Mouse (Mus musculus) CD8-positive naive resting alpha-beta T cell, adult 2 months (primary cell): ENCODE data around the gene Syngap1.
"Not testable (repeated sequence)": the region's sequence is repeated elsewhere in the genome, so short reads cannot be mapped to it uniquely, and the experiment has no call there.

Experiments
- DNase-seq, 2 experiments: peaks; one replicate each; pipeline ENCODE4 v3.0.0; 2022; ENCODE audit warnings: low read depth in 2 of 2, low spot score in 2 of 2

Syngap1 gene

DNA sequence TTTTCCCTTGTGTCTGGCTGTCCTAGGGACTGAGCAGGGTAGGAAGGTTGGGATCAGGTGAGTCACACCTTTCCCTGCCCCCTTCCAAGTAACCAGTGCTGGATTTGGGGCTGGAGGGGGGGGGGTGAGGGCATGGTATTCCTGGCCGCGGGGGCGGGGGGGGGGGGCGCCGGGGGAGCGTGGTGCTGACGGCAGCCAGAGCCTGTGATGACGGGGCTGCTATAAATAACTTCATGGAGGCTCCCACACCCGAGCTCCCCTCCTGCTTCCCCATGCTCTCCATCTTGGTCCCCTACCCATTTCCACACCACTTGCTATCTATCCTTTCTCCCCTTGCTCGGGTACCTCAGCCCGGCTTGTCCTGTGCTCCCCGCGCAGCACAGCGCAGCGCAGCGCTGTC is 12.7 kb downstream of the Syngap1 start:
- DNase-seq, result no peak

DNA sequence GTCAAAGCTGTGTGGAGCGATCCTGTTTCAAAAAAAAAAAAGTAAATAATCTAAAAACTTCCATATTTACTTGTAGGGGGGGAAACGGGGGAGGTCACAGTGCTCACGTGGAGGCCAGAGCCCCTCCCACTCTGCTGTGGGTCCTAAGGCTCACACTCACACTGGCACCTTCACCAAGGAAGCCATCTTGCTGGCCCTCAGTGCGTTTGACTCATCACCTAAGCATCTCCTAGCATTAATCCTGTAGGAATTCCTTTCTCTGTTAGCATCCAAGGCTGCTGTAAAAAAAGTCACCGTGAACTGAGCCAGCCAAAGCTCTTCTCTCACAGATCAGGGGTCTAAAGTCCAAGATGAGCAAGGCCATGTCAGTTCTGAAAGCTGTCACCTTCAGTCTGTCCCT is 15.3 kb downstream of the Syngap1 start:
- no peak for DNase-seq

DNA sequence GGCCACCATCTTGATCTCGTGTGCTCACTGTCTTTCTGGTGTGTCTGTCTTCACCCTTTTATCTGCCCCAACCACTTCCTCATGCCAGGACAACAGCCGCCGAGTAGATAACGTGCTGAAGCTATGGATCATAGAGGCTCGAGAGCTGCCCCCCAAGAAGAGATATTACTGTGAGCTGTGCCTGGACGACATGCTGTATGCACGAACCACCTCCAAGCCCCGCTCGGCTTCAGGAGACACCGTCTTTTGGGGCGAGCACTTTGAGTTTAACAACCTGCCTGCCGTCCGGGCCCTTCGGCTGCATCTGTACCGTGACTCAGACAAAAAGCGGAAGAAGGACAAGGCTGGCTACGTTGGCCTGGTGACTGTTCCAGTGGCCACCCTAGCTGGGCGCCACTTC is 15.8 kb downstream of the Syngap1 start:
- DNase-seq, result no peak

DNA sequence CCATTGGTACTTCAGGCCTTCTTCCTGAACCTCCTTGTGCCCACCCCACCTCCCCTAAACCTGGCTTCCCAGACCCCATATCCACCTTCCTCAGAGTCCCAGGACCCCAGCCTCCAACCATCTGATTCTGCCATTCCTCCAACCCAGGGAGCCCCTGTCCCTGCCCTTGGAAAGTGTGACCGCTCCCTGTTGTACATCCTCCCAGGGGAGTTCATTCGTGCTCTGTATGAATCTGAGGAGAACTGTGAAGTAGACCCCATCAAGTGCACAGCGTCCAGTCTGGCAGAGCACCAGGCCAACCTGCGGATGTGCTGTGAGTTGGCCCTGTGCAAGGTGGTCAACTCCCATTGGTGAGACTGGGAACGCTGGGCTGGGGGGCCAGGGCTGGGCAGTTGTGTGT is 16.8 kb downstream of the Syngap1 start:
- no peak for DNase-seq

DNA sequence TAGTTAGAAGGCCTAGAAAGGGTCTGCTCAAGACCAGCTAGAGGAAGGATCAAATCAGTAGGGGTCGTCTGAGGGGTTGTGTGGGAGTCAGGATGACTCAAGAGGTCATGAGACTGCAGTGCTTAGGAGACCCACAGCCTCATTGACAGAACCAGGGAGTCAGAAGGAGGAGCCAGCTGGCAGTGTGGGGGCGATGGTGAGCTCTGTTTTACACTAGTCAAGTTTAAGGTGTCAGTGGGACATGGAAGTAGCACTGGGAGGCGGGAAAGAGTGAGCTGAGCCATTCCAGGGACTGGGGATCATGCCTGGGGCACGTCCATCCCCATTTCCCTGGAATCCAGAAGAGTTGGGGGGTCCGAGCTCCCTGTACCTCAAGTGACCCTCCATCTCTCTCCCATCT is 17.8 kb downstream of the Syngap1 start:
- no peak for DNase-seq

DNA sequence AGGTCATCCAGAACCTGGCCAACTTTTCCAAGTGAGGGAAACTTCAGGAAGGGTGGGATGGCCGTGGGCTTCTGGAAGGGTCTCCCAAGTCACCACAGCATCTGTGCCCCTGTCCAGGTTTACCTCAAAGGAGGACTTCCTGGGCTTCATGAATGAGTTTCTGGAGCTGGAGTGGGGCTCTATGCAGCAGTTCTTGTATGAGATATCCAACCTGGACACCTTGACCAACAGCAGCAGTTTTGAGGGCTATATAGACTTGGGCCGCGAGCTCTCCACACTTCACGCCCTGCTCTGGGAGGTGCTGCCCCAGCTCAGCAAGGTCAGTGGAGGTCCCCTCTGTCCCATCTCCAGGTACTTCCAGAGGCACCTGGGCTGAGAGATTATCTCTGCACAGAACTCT is 18.8 kb downstream of the Syngap1 start:
- DNase-seq, result no peak

DNA sequence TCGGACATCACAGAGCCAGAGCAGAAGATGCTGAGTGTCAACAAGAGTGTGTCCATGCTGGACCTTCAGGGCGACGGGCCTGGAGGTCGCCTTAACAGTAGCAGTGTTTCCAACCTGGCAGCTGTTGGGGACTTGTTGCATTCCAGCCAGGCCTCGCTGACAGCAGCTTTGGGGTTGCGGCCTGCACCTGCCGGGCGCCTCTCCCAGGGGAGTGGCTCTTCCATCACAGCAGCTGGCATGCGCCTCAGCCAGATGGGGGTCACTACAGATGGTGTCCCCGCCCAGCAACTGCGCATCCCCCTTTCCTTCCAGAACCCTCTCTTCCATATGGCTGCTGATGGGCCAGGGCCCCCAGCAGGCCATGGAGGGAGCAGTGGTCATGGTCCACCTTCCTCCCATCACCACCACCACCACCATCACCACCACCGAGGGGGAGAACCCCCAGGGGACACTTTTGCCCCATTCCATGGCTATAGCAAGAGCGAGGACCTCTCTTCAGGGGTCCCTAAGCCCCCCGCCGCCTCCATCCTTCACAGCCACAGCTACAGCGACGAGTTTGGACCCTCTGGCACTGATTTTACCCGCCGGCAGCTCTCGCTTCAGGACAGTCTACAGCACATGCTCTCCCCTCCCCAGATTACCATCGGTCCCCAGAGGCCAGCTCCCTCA is 20.7 kb downstream of the Syngap1 start:
- no peak for DNase-seq

DNA sequence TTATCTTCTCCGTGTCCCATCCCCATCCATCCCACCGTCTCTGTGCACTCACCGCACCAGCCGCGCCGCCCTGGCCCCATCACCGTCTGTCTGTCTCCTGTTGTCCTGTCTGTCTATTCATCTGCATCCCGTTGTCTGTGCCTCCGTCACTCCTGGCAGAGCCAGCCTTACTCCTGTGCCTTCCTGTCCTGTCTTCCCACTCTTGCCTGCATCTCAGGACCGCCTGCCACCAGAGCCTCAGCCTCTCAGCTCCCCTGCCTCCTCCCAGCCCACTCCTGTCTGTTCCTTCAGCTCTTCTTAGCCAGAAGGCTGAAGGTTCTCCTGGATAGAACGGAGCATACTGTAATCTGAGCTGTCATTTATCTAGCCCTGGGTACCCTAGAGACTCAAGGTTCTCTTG is 25.9 kb downstream of the Syngap1 start:
- no peak for DNase-seq

DNA sequence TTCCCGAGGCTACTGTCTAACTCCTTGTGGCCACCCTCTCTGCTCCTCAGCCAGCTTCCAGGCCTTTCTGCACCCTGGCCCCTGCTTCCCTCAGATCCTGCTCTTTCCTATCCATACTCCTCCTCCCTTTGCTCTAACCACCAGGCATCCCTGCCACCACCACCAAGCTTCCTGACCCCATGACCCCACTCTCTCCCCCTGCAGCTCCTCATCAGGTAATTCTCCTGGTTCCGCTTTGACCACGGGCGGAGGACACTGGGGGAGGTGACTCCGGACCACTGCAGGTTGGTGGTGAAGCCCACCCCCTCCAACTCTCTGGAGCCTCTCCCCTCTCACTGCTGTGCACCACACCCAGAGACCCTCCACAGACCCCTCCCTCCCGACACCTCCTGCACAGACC is 26.4 kb downstream of the Syngap1 start:
- no peak for DNase-seq

DNA sequence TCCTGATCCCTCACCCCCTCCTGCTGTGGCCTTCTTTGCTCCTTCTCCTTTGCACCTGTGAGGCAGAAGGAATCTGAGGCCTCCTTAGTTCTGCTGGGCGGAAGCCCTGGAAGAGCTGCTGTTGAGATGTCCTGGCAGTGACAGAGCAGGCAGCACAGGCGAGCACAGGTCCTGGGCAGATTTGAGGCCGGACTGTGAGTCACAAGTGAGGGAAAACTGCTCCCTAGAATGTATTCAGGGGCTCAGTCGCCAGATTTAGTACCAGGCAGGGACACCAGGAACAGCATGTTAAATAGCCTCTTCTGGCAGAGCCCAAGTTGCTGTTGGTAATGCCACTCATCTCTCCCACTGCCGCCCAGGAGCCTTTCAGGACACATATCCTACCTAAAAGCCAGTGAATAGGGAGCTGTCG is 27.2 kb downstream of the Syngap1 start:
- no peak for DNase-seq

DNA sequence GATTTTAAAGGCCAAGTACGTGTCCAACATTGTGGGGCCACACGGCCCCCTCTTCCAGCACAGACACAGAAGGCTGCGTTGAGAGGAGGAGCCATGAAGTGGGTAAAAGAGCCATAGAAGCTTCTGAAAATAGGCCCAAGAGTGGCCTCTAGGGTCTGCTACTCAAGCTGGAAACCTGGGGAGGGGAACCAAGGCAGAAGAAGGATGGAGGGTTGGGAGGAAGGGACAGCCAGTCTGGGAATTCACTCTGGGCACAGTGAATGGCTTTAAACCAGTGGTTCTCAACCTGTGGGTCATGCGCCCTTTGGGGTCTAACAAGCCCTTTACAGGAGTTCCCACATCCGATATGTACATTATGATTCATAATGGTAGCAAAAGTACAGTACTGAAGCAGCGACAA is 28.2 kb downstream of the Syngap1 start:
- DNase-seq, result no peak

DNA sequence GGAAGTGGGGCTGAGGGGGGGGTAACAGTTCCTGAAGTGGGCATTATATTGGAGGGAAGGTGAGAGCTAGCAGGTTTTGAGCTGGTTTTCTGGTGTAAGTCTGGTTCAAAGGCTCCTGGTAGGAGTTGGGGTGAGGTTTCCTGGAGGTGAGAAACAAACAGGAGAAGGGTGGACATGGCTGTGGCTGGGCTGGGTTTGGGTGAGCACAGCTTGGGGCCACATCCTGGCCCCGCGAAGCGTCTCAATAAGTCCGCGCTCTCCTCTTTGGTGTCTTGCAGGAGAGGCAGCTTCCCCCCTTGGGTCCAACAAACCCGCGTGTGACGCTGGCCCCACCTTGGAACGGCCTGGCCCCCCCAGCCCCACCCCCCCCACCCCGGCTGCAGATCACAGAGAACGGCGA is 29.2 kb downstream of the Syngap1 start:
- no peak for DNase-seq

DNA sequence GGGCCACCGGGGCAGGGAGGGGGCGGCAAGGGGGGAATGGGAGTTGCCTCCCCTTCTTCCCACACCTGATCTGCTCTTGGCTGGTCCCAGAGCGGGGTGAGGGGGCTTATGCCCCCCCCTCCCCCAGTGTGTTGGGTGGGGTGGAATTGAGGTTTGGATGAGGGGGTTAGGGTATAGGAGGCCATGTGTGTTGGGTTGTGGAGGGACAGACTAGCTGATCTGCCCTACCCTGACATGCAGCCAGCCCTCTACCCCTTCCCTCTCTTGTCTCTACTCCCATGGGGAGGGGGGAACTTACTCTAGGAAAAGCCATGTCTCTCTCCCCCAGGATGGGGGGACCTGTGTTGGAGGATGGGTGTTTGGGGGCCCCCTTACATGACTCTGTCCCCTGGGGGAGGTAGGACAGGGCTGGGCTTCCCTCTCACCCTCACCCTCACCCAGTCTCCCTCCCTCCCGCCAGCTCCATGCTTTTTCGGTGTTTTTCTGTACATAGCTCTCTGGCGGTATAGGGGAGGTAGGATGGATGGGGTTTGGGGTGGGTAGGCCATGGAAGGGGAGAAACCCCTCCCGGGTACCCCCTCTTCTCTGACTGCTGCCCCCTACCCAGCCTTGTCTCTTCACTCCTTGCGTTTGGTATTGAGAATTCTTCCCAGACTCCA is 30.3 kb downstream of the Syngap1 start:
- DNase-seq, result no peak

DNA sequence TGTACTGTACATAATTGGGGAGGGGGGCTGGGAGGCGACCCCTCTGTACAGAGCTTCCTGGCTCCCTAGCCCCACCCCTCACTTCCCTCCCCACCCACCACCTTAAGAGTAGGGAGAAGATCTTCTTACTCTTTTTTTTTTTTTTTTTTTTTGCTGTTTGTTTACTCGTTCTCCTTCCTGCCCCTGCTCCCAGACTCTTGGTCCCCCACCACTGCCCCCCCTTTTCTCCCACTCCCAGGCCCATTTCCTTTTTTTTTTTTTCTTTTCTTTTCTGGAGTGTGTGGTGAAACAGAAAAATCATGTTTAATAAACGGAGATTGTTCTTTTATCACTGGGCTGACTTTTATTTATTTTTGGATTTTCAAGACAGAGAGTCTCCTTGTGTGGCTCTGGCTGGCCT is 31.1 kb downstream of the Syngap1 start:
- no peak for DNase-seq

DNA sequence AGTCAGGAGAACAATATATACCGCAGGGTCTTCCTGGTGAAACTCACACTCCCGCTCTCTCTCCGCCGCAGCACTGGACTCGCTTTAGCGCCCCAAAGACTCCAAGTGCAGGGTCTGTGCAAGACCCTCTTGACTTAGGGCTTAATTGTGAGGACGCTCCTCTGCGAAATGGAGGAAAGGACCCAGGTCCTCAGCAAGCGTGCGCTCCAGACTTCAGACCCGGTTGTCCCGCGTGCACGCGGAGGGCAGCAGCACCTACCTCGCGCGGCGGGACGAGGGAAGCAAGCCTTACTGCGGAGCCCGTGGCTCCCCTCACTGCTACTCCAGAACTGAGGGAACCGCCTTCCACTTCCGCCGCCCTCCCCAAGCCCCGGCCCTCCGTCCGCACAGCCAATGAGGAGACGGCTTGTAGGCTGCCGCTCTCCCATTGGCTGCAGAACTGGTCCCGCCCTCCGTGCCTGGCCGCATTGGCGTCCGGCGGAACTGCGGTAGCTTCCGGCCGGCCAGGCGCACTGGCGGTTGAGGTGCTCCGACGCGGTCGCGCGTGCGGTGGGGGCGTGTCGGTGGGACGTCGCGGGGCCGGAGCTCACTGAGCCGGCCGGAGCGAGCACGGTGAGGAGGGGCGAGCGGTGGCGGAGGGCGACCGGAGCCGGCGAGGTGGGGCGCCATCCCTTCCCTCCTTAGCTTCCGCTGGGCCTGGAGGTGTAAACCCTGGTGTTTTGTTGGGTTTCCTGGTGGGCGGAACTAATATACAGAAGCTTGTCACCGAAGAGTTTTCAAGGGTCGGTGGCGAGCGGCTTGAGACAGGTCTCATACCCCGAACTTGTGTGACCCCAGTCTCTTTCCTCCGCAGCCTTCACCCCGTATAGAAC is 31.9 kb downstream of the Syngap1 start, which contains the start of gene Zbtb9:
Gene Zbtb9 (plus strand): TSS at position 465 of the 872 bp plus-strand sequence.
- peak; percentile 94 for DNase-seq

DNA sequence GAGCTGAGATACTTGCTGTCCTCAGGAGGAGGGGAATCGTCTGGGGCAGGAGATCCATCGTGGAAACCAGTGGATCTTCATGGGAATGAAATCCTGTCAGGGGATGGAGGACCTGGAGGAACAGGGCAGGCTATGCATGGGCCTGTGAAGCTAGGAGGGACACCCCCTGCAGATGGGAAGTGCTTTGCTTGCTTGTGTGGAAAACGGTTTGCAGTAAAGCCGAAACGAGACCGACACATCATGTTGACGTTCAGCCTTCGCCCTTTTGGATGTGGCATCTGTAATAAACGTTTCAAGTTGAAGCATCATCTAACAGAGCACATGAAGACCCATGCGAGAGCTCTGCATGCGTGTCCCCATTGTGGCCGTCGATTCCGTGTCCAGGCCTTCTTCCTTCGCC is 33.5 kb downstream of the Syngap1 start:
- DNase-seq, result no peak

DNA sequence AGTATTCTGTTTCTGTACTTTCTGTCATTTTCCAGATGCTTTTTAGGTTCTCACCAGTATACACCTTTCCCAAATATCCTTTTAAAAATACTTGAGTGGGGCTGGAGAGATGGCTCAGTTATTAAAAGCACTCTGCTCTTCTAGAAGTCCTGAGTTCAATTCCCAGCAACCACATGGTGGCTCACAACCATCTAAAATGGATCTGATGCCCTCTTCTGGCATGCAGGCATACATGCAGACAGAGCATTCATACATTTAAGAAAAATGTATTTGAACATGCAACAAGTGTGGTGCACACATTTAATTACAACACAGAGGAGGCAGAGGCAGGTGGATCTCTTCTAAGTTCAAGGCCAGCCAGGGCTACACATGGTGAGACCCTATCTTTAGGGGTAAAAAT is 34.4 kb downstream of the Syngap1 start:
- no peak for DNase-seq

DNA sequence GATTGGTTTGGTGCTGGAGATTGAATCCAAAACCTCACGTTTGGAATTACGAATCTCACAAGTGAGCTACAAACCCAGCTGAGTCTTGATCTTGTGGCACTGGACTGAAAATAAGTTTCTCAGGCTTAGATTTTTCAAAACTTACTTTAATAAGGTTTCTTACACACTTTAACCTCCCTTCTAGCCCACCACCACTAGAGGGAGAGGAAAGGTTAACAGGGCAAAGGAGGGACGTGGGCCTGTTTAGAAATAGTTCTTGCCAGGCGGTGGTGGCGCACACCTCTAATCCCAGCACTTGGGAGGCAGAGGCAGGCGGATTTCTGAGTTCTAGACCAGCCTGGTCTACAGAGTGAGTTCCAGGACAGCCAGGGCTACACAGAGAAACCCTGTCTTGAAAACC is 36.3 kb downstream of the Syngap1 start:
- DNase-seq, result not testable (repeated sequence)

DNA sequence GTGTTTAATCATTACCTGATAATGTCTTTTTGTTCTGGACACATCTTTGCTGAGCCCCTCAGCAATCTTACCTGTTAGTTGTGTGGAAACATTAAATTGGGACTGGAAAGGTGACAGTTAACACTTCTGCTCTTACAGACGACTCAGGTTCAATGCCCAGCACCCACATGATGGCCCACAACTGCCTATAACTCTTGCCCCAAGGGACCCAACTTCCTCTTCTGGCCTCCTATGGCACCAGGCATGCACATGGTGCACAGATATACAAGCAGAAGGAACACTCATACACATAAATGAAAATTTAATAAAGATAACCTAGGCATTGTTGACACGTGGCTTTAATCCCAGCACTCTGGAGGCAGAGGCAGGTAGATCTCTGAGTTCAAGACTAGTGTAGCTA is 38.4 kb downstream of the Syngap1 start:
- DNase-seq, result no peak

DNA sequence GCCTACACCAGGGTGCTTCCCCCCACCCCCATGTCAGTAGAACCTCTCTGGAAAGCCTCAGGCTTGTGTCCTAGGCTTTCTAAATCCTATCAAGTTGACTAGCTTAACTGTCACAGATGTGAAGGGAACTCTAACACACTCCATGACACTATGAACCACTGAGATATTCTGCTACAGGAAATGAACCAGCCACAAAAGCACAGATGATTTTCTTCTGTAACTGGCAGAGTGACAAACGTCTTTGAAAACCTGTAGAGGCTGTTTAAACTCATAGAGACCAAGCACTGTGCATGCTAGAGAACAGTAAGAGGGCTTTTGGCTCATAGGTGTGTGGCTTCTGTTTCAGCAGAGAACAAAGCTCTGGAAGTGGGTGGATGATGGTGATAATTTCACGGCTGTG is 40.0 kb downstream of the Syngap1 start:
- DNase-seq, result peak; percentile 35 to 50

DNA sequence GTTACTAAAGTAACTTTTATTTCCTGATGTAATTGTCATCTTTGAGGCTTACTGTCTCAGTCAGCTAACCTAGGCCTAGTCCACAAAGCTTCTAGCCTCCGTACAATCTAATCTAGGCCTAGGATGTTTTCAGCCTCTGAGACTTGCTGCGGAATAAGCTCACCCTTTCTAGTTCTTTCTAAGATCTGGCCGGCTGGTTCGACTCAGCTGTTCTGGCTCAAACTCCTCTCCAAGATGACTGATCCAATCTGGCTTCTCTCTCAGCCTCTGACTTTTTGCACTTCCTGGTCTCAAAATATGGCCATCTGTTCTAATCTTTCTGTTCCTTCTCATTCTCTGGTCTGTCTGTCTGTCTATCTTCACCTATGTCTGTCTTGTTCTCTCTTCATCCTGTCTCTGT is 42.3 kb downstream of the Syngap1 start:
- no peak for DNase-seq

DNA sequence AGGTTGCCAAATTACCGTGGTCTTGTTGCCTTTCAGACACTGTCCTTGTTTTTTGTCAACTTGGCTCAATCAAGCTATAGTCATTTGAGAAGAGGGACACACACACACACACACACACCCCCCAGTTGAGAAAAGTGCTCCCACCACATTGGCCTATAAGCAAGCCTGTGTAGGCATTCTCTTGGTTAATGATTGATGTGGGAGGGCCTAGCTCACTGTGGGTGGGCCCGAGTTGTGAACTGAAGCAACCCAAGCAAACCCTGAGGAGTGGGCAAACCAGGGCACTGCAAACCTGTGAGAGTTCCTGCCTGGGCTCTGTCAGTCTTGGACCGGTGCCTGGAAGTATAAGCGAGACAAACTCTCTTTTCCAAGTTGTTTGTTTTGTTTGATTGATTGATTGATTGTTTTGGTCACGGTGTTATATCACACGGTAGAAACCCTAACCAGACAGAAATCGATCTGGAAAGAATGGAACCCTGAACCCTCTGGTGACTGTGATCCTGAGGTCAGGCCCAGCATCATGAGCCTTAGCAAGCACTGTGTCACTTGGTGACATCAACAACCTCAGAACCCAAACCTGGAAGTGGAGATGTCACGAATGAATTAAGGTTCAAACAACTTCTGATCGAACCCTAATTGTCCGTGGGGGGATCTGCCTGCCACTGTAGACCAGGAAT is 44.6 kb downstream of the Syngap1 start:
- DNase-seq, result no peak
